Mouse (Mus musculus): ENCODE data around the gene Nol10.
A peak's percentile ranks its signal among the peaks of the same experiment; 100 is the strongest.

The Nol10 gene

DNA sequence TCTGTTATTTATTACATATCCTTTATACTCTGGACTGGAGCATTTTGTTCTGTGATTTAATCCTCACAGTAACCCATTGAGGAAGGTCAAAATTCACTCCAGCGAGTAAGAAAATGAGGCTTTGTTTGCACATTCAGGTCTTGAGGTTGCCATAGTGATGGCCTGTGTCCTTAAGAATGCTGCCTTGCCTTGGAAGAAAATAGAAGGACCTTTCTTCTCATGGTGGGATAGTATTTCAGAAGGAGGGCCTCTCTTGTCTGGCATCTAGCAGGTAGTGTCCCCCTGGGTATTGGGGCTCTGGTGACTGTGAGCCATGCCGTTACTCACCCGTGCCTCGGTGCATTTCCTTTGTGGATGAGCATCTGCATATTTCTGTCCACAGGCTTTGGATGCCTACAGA lies 12.4 kb downstream of the Nol10 start:
- DNase-seq (ENCODE audit: low read depth, low spot score) = no peak

DNA sequence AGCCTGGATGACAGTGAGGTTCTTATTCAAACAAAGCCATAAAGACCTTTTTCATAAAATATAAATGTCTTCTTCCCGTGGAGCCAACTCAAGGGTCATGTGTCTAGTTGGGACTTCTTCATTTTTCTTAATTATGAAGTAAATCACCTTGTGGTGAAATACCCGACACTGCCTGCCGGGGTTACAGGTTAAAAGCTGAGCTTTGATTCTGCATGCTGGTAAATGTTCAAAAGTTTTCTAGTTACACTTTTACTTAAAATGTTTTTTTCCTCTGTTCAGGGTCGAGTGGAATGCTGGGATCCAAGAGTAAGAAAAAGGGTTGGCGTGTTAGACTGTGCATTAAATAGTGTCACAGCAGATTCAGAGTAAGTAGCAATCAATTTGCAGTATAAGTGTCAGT lies 14.1 kb downstream of the Nol10 start:
- no peak for DNase-seq (ENCODE audit: low read depth, low spot score)

DNA sequence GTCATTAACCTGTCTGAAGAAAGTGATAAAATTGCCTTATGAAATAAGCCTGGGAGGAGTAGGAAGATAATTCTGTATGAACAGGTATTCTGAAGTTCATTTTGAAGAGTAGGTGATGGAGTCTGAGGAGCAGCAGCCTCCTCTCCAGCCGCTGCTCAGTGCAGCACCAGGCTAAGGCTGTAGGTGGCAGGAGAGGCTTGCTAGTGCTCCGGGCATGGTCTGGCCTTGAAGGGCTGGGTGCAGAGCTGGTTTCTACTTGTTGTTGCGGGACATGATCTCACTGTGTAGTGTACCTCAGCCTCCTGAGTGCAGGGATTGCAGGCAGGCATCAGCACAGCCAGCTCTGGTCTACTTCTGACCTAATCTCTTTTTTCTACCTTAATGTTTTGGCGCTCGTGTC lies 18.7 kb downstream of the Nol10 start:
- peak; percentile 16 for DNase-seq (ENCODE audit: low read depth, low spot score)

DNA sequence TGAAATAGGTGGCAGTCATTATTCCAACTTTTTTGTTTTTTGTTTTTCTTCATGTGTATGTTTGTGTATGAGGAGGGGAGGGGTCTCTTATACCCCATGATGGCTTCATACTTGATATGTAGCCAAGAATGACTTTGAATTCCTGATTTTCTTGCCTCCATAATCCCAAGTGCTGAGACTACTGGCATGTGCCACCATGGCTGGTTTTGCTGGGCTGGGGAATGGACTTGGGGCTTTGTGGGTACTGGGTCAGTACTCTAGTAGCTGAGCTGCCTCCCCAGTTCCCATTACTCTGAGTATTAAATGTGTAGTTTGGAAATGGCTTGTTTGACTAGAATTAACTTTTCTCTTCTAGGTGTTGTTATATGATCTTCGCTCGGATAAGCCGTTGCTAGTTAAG lies 20.9 kb downstream of the Nol10 start:
- no peak for DNase-seq (ENCODE audit: low read depth, low spot score)

DNA sequence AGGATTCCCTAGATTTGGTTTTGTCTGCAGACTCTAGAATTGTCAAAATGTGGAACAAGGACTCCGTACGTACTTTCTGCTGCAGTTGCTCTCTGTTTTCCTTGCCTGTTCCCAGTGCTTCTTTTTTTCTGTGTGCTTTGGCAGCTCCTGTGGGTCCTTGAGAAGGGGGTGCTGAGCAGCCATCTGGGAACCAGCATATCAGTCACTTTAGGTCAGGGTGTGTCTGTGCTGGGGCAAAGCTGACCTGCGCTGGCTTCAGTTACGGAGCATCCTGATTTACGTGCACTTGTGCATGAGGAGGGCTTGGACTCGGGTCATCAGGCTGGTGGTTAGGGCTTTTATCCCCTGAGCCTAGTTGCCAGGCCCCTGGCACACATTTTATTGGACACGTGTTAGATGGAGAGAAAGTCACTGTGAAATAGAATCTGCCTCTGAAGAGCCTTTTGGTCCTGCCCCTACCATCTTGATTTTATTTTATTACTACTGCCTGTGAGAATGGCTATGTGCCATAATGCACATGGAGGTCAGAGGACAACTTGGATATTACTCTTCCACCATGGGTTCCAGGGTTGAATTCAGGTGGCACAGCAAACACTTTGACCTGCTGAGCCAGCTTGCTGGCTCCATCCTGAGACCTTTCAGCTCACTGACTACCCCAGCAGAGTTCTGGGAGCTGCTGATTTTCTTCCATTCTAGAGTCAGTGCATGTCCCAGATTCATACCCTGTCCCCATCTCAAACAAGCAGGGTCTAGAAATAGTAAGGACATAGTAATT lies 21.5 kb downstream of the Nol10 start:
- no peak for DNase-seq (ENCODE audit: low read depth, low spot score)

DNA sequence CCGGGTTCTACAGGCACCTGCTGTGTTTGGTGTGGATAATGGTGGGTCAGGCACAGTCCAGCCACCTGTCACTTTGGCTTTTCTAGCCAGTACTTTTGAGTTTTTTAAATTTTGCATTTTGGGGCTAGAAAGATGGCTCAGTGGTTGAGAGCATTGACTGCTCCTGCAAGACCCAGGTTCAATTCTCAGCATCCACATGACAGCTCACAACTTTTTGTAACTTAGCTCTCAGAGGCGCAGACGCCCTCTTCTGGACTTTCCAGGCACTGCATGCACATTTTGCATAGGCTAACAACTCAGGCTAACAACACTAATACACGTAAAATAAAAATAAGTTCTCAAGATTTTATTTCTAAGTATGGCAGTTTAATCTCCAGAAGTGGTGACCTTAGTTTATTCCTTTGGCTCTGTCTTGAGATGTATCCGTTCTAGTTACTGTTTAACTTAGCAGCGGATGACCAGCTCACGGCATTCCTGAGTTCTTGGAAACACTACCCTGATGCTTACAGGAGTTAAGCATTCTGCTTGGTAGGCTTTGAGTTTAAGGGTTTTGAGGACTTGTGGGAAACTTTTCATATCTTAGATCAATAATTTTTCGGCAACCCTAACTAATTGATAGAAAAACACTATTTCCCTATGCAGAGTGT lies 23.5 kb downstream of the Nol10 start:
- DNase-seq (ENCODE audit: low read depth, low spot score) = no peak

DNA sequence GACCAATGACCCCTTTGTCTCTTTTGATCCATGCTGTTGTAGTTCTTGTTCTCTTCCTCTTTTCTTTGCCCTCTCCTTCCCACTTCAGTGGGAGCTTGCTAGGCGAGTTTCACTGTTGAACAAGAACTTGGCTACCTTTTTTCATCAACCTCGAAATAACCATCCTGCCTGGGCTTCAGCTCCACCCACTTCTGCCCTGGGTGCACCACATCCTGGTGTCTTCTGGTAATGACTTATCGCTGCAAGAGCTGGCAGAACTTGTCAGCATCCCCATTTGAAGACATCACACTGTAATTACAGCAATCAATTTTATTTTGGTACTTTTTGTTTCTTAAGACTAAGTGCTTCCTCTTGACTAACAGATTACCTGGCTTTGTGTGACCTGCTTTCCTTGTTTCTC lies 24.4 kb downstream of the Nol10 start:
- DNase-seq (ENCODE audit: low read depth, low spot score) = no peak

DNA sequence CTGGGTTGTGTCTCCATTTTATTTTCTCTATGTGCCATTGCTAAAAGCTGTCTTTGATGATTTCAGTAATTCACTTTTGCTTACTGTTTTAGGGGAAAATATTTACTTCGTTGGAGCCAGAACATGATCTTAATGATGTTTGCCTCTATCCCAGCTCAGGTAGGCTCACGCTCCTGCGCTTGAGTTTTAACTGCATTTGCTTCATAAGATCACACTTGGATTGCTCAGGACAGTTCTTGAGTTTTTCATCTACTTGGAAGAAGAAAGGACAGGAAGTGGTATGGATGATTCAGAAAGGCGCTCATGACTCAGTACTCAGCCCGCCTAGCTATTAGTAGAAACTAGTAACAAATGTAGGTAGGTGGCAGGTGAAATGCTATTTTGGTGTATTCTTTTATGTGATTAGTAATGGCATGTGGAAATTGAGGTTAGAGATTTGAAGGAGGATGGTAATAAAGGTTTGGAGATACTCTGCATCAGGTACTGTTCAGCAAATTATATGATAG lies 25.3 kb downstream of the Nol10 start:
- no peak for DNase-seq (ENCODE audit: low read depth, low spot score)

DNA sequence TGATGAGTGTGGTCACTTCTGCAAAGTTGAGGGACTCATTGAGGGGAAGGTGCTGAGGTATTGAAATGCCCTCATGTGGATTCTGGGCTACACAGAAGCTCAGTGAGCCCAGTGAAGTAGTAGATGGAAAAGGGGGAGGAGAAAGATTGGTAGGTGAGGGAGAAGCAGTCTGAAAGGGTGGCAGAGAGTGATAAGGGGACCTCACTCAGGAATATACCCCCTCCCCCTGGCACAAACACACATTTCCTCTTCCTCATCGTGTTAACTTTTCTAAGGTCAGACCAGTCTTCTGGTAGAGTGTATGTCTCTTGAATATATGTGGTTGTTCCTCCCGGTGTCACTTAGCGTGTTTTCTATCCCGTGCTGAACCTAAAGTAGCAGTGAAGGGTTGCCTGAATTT lies 27.0 kb downstream of the Nol10 start:
- no peak for DNase-seq (ENCODE audit: low read depth, low spot score)

DNA sequence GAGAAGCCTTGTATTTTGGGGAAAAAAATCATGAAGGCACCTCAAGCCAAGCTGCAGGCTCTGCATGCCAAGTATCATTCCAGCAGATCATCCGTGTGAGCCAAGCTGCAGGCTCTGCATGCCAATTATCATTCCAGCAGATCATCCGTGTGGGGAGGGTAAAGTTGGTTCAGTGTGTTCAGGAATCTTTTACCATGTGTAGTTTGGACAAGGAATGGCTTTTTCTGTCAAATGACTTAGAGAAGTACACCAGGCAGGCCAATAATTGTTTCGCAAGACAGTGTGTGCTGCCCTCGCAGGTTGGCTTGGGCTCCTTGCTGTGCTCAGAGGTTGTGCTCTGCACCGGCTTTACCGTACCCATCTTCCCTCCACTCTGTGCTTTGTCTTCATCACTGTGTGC lies 28.3 kb downstream of the Nol10 start:
- no peak for DNase-seq (ENCODE audit: low read depth, low spot score)

DNA sequence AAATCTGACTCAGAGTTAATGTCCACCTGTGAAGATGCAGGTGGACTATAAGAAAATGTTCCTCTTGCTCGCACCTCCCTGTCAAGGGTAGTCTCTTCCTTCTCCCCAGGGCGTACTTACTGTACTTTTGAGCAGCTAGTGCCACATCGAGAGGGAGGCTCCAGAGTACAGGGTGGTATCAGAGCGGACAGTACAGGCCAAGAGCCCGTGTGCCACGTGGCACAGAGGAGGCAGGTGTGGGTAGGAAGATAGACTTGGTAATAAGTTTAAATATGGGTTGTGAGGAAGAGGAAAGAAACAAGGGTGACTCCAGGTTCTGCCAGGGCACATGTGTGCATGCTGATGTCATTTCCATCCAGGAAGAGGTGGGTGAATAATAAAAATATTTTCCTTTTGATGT lies 32.7 kb downstream of the Nol10 start:
- DNase-seq (ENCODE audit: low read depth, low spot score) = no peak

DNA sequence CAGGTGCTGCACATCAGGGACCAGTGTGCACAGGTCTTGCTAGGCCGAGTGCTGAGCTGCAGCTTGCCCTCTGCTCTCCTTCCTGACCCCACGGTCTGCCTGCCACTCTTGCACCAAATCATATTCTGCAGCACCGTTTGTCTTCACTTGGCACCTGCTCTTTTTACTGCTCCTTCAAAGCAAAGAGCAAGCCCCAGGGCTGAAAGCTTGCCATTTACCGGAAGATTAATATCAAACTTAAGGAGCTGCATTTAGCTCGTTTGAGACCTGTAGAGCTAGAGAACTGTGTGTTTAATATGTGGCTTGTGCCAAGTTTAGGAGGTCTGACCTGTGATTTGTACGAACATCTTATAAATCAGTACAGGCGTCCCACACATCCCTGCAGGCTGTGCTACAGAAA lies 34.5 kb downstream of the Nol10 start:
- DNase-seq (ENCODE audit: low read depth, low spot score) = no peak

DNA sequence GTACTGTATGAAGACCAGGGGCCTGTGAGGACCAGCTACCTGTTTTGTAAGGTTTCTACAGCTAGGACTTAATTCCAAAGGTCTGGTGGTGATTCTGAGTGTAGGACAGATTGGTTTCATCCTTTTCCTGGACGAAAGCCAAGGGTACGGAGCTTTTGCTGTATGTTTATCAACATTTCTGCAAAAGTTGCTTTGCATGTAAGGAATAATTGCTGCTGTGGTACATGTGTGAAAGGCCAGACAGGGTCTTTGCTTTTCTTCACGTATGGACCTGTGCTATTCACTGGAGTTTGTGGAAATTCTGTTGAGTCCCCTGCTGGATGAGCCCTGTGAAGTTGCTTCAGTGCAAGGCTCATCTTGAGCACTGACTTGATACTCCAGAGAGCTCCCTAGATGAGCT lies 38.6 kb downstream of the Nol10 start:
- DNase-seq (ENCODE audit: low read depth, low spot score) = no peak

DNA sequence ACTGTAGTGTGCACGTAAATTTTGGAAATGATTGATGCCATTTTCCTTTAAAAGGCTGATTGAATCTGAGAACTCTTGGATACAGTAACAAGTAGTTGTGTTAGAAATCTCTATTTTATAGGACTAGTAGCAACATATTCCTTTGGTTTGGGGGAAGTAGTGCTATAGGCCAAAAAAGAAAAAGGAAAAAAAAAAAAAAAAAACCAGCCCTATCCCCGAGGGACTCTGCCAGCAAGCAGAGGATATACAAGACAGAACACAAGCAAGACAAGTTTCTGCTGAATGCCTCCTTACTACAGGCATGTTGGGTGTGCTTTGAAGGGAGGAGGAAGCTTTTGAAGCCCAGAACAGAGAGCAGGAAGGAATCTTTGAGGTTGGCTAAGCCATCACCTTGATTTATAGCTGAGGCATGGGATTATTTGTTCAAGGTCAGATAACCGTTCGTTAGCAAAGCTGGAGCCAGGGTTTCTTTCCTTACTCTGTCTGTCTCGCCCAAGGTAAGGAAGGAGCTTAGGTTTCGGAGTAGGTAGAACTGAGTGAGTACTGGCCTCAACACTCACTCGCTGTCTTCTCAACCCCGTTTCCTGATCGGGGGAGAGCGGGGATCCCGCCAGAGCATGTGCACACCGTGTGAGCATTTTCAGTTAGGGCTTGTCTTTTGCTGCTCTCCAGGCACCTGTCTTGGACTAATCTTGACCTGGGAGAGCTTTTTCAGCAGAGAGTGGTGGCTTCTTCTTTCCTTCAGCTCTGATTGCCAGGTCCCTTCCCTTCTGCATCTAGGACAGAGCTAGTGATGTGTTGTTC lies 39.3 kb downstream of the Nol10 start:
- DNase-seq (ENCODE audit: low read depth, low spot score) = no peak

DNA sequence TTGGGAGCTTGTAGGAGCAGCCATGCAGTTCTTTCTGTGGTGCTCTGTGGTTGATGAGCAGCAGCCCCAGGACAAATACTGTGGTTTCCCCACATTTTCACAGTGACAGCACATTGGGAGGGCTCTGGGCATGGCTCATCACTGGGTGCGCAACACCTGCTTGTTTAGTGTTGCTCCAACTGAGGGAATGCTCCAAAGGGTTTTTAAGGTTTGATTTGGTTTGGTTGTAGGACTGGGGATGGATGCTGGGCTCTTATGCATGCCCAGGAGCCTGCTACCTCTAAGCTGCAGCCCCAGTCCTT lies 39.8 kb downstream of the Nol10 start:
- no peak for DNase-seq (ENCODE audit: low read depth, low spot score)

DNA sequence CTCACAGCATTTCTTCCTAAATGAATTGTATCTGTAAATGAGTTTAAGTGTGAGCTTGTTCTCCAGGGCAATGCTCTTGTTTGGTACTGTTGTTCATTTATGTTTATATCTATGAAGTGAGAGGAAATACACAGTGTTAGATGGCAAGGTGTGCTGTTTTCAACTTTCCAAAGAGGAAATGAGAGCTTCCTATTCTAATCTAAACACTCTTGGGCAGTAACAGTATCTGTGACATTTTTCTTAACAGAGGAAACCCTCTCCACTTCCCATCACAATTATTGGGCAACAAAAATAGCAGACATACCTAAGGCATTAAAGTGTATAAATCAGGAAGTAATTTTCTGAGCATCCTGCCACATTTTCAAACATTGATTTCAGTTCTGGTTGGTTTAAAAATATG lies 41.8 kb downstream of the Nol10 start:
- no peak for DNase-seq (ENCODE audit: low read depth, low spot score)

DNA sequence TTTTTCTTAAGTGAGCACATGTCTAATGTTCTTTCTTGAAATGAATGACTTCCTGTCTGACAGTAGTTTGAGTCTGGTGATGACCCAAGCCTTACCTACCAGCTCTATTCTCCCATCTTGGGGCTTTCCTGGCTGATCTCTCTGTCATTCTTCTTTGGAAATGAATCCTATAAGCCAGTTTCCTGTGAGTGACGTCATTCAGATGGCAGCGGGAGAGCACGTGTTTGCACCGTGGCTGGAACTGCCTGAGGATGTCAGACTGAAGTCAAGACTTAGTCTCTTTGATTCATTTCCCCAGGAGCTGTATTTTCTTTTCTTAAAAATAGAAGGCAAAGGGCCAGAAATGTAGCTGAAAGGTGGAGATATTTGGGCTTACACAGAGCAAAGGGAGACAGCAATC lies 42.3 kb downstream of the Nol10 start:
- no peak for DNase-seq (ENCODE audit: low read depth, low spot score)

DNA sequence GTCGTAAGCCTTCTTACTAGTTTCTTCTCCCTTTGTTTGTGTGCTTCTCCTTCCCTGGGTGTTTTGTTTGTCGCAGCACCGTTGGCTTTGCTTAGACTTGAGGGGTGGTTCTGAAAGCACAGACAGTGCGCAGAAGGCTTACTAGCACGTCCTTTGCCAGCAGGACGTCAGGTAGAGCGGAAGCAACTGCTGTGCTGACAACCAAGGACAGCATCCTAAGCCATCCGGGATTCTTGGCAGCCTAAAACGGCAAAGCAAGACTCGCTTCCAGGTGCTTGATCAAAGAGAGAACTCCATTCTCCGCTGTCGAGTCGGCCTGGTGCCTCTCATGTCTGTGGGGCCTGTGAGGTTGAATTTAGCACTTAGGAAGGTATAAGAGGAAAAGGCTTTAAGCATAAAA lies 44.9 kb downstream of the Nol10 start:
- DNase-seq (ENCODE audit: low read depth, low spot score) = no peak

DNA sequence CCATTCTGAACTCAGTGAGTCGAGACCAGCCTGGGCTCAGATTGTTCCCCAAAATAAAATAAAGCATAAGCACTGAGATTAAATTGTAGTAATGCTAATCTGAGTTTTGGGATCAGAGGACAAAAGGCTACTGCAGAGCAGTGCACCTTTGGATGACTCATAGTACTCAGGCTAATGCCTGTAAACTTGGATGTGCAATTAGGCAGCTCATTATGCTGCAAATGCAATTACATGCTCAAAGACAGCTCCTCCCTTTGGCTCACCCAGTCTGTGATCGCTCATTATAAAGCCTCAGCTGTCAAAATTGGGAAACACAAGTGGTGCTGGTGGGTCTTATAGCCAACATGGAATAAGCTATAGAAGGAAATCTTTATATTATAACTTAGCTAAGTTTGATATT lies 48.9 kb downstream of the Nol10 start:
- DNase-seq (ENCODE audit: low read depth, low spot score) = no peak

DNA sequence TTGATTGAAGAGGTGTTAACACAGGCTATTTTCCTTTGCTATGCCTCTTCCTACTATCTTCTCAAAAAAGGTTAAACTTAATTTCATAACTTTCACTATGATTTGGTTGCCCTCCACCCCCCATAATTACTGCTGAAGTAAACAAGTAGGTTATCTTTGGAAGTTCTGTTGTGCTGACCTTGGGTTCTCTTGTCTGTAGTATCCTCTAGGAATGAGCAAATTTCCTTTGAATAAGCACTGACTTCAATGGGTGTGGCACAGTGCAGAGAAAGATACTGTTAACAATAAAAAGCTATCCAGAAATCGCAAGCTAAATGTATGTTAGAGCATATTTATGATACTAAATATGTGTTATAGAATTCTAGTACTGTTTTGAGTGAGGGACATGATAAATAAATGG lies 53.2 kb downstream of the Nol10 start:
- no peak for DNase-seq (ENCODE audit: low read depth, low spot score)

DNA sequence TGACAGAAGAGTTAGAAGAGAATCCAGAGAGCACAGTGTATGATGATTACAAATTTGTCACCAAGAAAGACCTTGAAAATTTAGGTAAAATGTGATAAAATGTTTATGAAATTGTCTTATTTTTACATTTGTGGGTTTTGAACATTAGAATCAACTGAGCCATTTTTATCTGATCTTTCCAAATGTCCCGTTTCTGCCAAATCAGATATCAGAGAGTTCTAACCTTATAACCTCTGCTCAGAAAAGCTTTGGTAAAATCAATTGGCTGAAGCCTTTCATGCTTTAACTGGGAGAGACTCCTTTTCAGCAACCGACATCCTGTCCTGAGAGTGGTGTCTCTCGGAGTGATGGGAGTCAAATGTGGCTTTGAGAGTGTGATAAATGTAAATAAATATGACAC lies 53.9 kb downstream of the Nol10 start:
- DNase-seq (ENCODE audit: low read depth, low spot score) = no peak

DNA sequence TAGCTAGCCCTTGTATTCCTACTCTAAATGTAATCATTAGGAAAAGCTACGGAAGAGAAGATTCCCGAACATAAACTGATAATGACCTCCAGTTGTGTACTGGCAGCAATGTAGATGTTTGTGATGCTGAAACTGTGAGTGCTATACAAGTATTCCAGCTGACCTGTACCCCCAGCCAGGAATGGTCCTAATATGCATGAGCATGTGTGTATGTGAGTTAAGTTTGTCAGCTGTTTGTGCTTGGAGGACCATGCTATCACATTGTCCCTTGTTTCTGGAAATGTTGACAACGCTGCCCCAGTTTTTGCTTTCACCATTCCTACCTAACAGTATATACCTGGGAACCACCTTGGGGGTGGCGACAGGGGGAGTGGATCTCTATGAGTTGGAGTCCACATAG lies 55.7 kb downstream of the Nol10 start:
- no peak for DNase-seq (ENCODE audit: low read depth, low spot score)

DNA sequence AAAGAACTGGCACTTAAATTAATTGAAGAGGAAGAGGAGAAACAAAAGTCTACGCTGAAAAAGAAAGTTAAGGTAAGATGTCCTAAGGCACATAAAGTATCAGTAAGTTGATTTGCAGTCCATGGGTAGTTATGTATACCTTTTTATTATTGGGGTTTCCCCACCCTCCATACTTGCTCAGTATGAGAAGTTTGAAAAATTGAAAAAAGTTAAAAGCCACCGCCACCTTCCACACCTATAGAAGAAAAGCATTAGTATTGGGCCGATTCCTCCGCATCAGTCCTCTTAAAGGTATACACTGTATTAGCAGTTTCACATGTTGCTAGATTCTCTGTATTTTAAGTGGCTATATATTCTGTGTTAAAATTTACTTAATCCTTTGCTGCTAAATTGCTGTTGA lies 58.6 kb downstream of the Nol10 start:
- DNase-seq (ENCODE audit: low read depth, low spot score) = no peak
